7 mouse cellular contexts compared by ENCODE assay signal in genomic region chr8:95320224-95321139, GRCm38 (mm10). TPM values are rescaled to one million over a fixed set of nuclear protein-coding genes. Genes with fewer than 3 reads are reported as not detected.
DNase-seq lines count a peak whose midpoint lies in the region; ATAC-seq and TF ChIP-seq lines count a peak whose summit lies in the region.

No protein-coding gene starts in this region.

- peaks cover 23% of the 10 kb centered on the region for H3K36me3 ChIP-seq in forebrain, embryonic 13.5 days (ENCODE audit: poor library complexity, severe bottlenecking)
- peaks cover under 1% of the 10 kb centered on the region; the same call in 1 of the 2 replicates for H3K36me3 ChIP-seq in liver, embryonic 15.5 days (replicated peaks)
- H3K36me3 ChIP-seq in stomach, postnatal 0 days (ENCODE audit: control insufficient read depth, insufficient read depth, low read length) = no peaks in the 10 kb centered on the region; the same call in 1 of the 2 replicates

- peak overlapping the region; percentile 38 for H3K4me3 ChIP-seq in forebrain, embryonic 13.5 days
- H3K4me3 ChIP-seq in liver, embryonic 15.5 days (replicated peaks) = peak overlapping the region; percentile 42
- peak overlapping the region; percentile 43 for H3K4me3 ChIP-seq in stomach, postnatal 0 days (ENCODE audit: low read depth, low read length)

- peak; percentile 72 for ATAC-seq in cerebellum, adult (ENCODE audit: insufficient number of reproducible peaks, low FRiP score, low TSS enrichment)
- peak; percentile 70 for ATAC-seq in forebrain, embryonic 13.5 days
- peak; percentile 92 for ATAC-seq in inflammation-experienced regulatory T-cells, adult 6 months
- 0 out of 2 replicates have a peak, but pooled peaks have one; percentile 22 for ATAC-seq in liver, embryonic 15.5 days (ENCODE audit: insufficient read depth)
- peak; percentile 84 for ATAC-seq in stomach, postnatal 0 days (ENCODE audit: low FRiP score, low TSS enrichment)

- no peak overlapping the region for H3K27ac ChIP-seq in forebrain, embryonic 13.5 days
- H3K27ac ChIP-seq in liver, embryonic 15.5 days (replicated peaks) = no peak overlapping the region
- no peak overlapping the region for H3K27ac ChIP-seq in stomach, postnatal 0 days (replicated peaks)

- TF ChIP-seq EP300 in stomach, postnatal 0 days (optimal IDR thresholded peaks at IDR 0.05) = no peak

- no peaks in the 10 kb centered on the region for H3K9me3 ChIP-seq in forebrain, embryonic 13.5 days (replicated peaks)
- H3K9me3 ChIP-seq in liver, embryonic 15.5 days (replicated peaks) = no peaks in the 10 kb centered on the region
- no peaks in the 10 kb centered on the region for H3K9me3 ChIP-seq in stomach, postnatal 0 days (ENCODE audit: control insufficient read depth, low read length)

- H3K4me2 ChIP-seq in forebrain, embryonic 13.5 days = peak overlapping the region; percentile 71
- peak overlapping the region; percentile 74 for H3K4me2 ChIP-seq in liver, embryonic 15.5 days
- H3K4me2 ChIP-seq in stomach, postnatal 0 days (replicated peaks; ENCODE audit: low read depth) = peak overlapping the region; percentile 86

- peaks cover 21% of the 10 kb centered on the region for H3K4me1 ChIP-seq in forebrain, embryonic 13.5 days
- peaks cover 11% of the 10 kb centered on the region; the same call in 1 of the 2 replicates for H3K4me1 ChIP-seq in liver, embryonic 15.5 days (replicated peaks)
- H3K4me1 ChIP-seq in stomach, postnatal 0 days (replicated peaks; ENCODE audit: control insufficient read depth, insufficient read depth) = no peaks in the 10 kb centered on the region; the same call in 1 of the 2 replicates

- peak; percentile 63 for DNase-seq in WW6 (ENCODE audit: low read depth, low spot score)
- DNase-seq in neural tube, embryonic 10.5 days (ENCODE audit: extremely low spot score, low spot score) = peak; percentile 38
- peak; percentile 90 for DNase-seq in stomach, postnatal 0 days (ENCODE audit: low spot score)

- 3% methylated on average over 41 of the region's 41 CpGs for WGBS in forebrain, embryonic 13.5 days
- 5% methylated on average over 41 of the region's 41 CpGs for WGBS in liver, embryonic 15.5 days (ENCODE audit: insufficient replicate concordance)
- WGBS in stomach, postnatal 0 days = 3% methylated on average over 41 of the region's 41 CpGs

- peak; percentile 66 for TF ChIP-seq CTCF in stomach, postnatal 0 days (IDR thresholded peaks at IDR 0.05; ENCODE audit: low read depth)

- peaks cover 15% of the 10 kb centered on the region for H3K27me3 ChIP-seq in forebrain, embryonic 13.5 days
- H3K27me3 ChIP-seq in liver, embryonic 15.5 days = peaks cover 39% of the 10 kb centered on the region
- no peaks in the 10 kb centered on the region for H3K27me3 ChIP-seq in stomach, postnatal 0 days (ENCODE audit: control insufficient read depth, insufficient read depth, low read length)

- H3K9ac ChIP-seq in forebrain, embryonic 13.5 days = peak overlapping the region; percentile 57
- no peak overlapping the region for H3K9ac ChIP-seq in liver, embryonic 15.5 days
- peak overlapping the region; percentile 53 for H3K9ac ChIP-seq in stomach, postnatal 0 days (ENCODE audit: low read length)

RNA-seq across cellular contexts. Expression of gene Tepp, which starts 10.1 kb away (rescaled TPM):
- polyA plus RNA-seq in forebrain, embryonic 13.5 days (2015; fragmentation: Nextera tagmentation; extraction: Ambion mirVana) = 0.39 and 1.1 TPM in 2 replicates
- not detected for polyA plus RNA-seq in inflammation-experienced regulatory T-cells, adult 6 months (2017; shearing (Covaris generic))
- not detected in 2 replicates for polyA plus RNA-seq in liver, embryonic 15.5 days (2015; fragmentation: Nextera tagmentation; extraction: Ambion mirVana)
- 0.19 TPM in 1 of 2 replicates, not detected in the other for polyA plus RNA-seq in stomach, postnatal 0 days (2015; fragmentation: Nextera tagmentation; extraction: Ambion mirVana)

RNA-seq across cellular contexts. Expression of gene Zfp319, which starts 11.3 kb away (rescaled TPM):
- polyA plus RNA-seq in forebrain, embryonic 13.5 days (2015; fragmentation: Nextera tagmentation; extraction: Ambion mirVana) = 15.3 and 16.0 TPM in 2 replicates
- polyA plus RNA-seq in inflammation-experienced regulatory T-cells, adult 6 months (2017; shearing (Covaris generic)) = 1 to 10 TPM; 3.1 to 4.2 (median 3.6) TPM
- 0.89 and 1.2 TPM in 2 replicates for polyA plus RNA-seq in liver, embryonic 15.5 days (2015; fragmentation: Nextera tagmentation; extraction: Ambion mirVana)
- polyA plus RNA-seq in stomach, postnatal 0 days (2015; fragmentation: Nextera tagmentation; extraction: Ambion mirVana) = 2.5 TPM in 2 replicates

RNA-seq across cellular contexts. Expression of gene Usb1, which starts 11.6 kb away (rescaled TPM):
- 43.7 and 45.8 TPM in 2 replicates for polyA plus RNA-seq in forebrain, embryonic 13.5 days (2015; fragmentation: Nextera tagmentation; extraction: Ambion mirVana)
- polyA plus RNA-seq in inflammation-experienced regulatory T-cells, adult 6 months (2017; shearing (Covaris generic)) = 10 to 100 TPM; 59.7 to 62.9 (median 59.7) TPM
- 11.4 and 11.7 TPM in 2 replicates for polyA plus RNA-seq in liver, embryonic 15.5 days (2015; fragmentation: Nextera tagmentation; extraction: Ambion mirVana)
- 21.5 and 24.6 TPM in 2 replicates for polyA plus RNA-seq in stomach, postnatal 0 days (2015; fragmentation: Nextera tagmentation; extraction: Ambion mirVana)

RNA-seq across cellular contexts. Expression of gene Cngb1, which starts 14.1 kb away (rescaled TPM):
- 0.43 and 0.57 TPM in 2 replicates for polyA plus RNA-seq in forebrain, embryonic 13.5 days (2015; fragmentation: Nextera tagmentation; extraction: Ambion mirVana)
- polyA plus RNA-seq in inflammation-experienced regulatory T-cells, adult 6 months (2017; shearing (Covaris generic)) = under 1 TPM in 1 of 3 experiments, not detected in 2; 0.32 TPM
- polyA plus RNA-seq in liver, embryonic 15.5 days (2015; fragmentation: Nextera tagmentation; extraction: Ambion mirVana) = 0.02 and 0.12 TPM in 2 replicates
- polyA plus RNA-seq in stomach, postnatal 0 days (2015; fragmentation: Nextera tagmentation; extraction: Ambion mirVana) = 0.69 and 1.1 TPM in 2 replicates

RNA-seq across cellular contexts. Expression of gene Mmp15, which starts 31.6 kb away (rescaled TPM):
- 10.9 and 11.2 TPM in 2 replicates for polyA plus RNA-seq in forebrain, embryonic 13.5 days (2015; fragmentation: Nextera tagmentation; extraction: Ambion mirVana)
- polyA plus RNA-seq in inflammation-experienced regulatory T-cells, adult 6 months (2017; shearing (Covaris generic)) = 1 to 10 TPM in 1 of 3 experiments, under 1 TPM in 2; 0.53 to 1.3 (median 0.63) TPM
- polyA plus RNA-seq in liver, embryonic 15.5 days (2015; fragmentation: Nextera tagmentation; extraction: Ambion mirVana) = 1.1 and 1.2 TPM in 2 replicates
- polyA plus RNA-seq in stomach, postnatal 0 days (2015; fragmentation: Nextera tagmentation; extraction: Ambion mirVana) = 19.0 and 21.7 TPM in 2 replicates

Comparison
In these comparisons a context has a peak if more than half of its experiments do, and no peak if none do; other contexts are left out.
1. DNase-seq: peak in every context shown above with its lines; median percentile 90 in stomach, postnatal 0 days; 63 in WW6; 38 in neural tube, embryonic 10.5 days.
2. ATAC-seq: peak in every context shown above with its lines; median percentile 92 in inflammation-experienced regulatory T-cells, adult 6 months; 84 in stomach, postnatal 0 days; 72 in cerebellum, adult; 70 in forebrain, embryonic 13.5 days; 22 in liver, embryonic 15.5 days.